ENCODE assay signal across 10 mouse cellular contexts in genomic region chr11:58796850-58797249, GRCm38 (mm10). TPM values are rescaled to one million over a fixed set of nuclear protein-coding genes. Genes with fewer than 3 reads are reported as not detected.
A peak's percentile ranks its signal among the peaks of the same experiment; 100 is the strongest.
DNase-seq lines count a peak whose midpoint lies in the region.
"Had no signal": no experiment of that assay in that cellular context is flagged by ENCODE, and none has a peak within 500 bp of the region (broad histone marks: within the 10 kb centered on the region; RNA-seq: fewer than 3 reads in every experiment).

No protein-coding gene starts in this region.

- DNase-seq in cerebellum, postnatal 10 days = peak; percentile 34 to 50
- DNase-seq in cerebellum, adult 18-20 months = no peak
- peak; percentile 47 for DNase-seq in testis, postnatal 10 days (ENCODE audit: low spot score)
- DNase-seq in testis, postnatal 14 days (ENCODE audit: low spot score) = no peak
- peak; percentile 54 to 57 for DNase-seq in left cerebral cortex, postnatal 10 days (ENCODE audit: extremely low spot score in 1 of 2, low spot score in 2 of 2)
- peak; percentile 69 for DNase-seq in telencephalon, adult 2 months (ENCODE audit: low read depth, low spot score)
- no peak for DNase-seq in spleen, postnatal 10 days (ENCODE audit: low spot score in 2 of 2)
- DNase-seq in lung, postnatal 36 days = no peak
- DNase-seq: cerebellum, adult 9-10 months; liver had no signal

- intact Hi-C loops in left cerebral cortex, postnatal 10 days (cut with DNase I) = no loop called here

RNA-seq across cellular contexts. Expression of gene Fam183b, which starts 4.9 kb away (rescaled TPM):
- total RNA-seq in left cerebral cortex, postnatal 10 days (2021) = 1 to 10 TPM; 1.2 to 2.2 TPM

RNA-seq across cellular contexts. Expression of gene Olfr314, which starts 14.1 kb away (rescaled TPM):
- not detected for total RNA-seq in left cerebral cortex, postnatal 10 days (2021)

RNA-seq across cellular contexts. Expression of gene Olfr313, which starts 17.9 kb away (rescaled TPM):
- total RNA-seq in left cerebral cortex, postnatal 10 days (2021) = not detected

RNA-seq across cellular contexts. Expression of gene Olfr315, which starts 23.9 kb away (rescaled TPM):
- not detected for total RNA-seq in left cerebral cortex, postnatal 10 days (2021)

RNA-seq across cellular contexts. Expression of gene Olfr312, which starts 32.2 kb away (rescaled TPM):
- total RNA-seq in left cerebral cortex, postnatal 10 days (2021) = not detected

Comparison
In these comparisons a context has a peak if more than half of its experiments do, and no peak if none do; other contexts are left out.
1. DNase-seq: peak in cerebellum, postnatal 10 days (2 of 2), testis, postnatal 10 days (single experiment), left cerebral cortex, postnatal 10 days (2 of 2) and telencephalon, adult 2 months (single experiment); none in cerebellum, adult 18-20 months (0 of 2), testis, postnatal 14 days (single experiment), spleen, postnatal 10 days (0 of 2) and lung, postnatal 36 days (single experiment).